Mouse (Mus musculus) right cerebral cortex, postnatal 10 days (tissue): ENCODE results near the gene Aqp3.

ENCODE experiments used
- DNase-seq, 2 experiments: peaks; one replicate each; pipeline ENCODE4 v3.0.0; 2021; ENCODE audit warnings: low spot score in 2 of 2

Aqp3 gene

DNA sequence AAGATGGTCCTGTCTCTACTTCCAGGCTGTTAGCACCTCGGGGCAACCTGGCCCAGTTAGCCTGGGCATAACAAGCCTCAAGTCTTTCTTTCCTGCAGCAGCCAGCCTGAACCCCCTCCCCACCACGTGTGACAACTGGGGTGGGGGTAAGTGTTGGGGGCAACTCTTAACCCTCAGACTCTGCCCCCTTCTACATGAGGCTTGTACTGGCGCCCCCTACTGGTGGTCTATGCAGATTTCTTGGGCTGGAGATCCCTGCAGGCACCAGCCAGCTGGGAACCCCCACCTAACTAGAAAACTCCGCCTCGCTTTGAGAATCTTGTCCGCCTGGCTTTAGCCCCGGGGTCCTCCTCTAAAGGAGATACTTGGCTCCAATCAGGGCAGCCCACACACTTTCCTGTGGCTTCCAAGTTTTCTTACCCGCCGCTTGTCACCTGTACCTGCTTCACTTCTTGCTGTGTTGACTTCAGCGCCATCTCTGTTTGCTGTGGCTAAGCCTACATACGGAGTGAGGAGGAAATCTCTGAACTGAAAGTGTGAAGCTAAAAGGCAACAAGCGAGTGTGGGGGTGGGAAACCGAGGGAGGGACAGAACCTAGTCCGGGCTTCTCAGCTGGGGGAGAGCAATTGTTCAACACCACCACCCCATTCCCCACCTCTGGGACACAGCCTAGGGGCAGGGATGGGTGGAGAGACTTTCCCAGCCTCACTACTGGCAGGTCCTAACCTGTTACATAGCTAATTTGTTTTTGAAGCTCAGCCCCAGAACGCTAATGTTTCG, 33.9 kb downstream of the Aqp3 start:
- no peak for DNase-seq

DNA sequence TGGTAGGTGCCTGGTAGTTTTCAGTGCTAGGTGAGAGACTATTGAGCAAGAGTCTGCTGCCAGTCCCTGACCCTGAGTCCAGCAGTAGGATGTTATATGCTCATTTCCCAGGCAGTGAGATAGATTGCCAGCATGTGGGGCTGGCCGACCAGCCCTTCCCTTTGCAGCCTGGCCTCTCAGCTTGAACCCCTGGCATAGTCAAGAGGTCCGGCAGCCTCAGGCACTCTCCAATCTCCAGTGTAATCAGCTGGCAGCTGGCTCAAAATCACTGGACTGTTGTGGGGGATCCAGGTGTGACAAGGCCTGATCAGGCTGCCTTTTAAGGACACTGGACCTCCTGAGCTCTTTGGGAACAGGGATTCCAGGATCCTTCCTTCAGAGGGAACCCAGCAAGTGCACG, 34.6 kb downstream of the Aqp3 start:
- no peak for DNase-seq

DNA sequence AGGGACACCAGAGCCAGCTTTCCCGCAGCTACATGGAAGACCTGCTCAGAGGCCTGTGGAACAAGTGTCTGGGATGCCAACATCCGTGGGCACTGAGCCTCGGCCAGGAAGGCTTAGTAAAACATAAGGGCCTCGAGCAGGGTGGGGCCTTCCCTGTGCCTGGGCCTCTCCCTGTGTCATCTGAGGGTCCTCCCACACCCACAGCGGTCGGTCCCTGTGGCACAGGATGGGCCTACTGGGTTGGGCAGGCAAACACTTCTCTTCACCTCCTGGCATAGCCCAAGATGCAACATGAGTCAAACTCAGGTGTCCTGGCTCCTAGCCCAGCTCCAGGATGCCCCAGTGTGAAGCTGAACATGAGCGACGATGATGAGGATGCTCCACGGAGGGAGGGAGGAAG, 40.6 kb downstream of the Aqp3 start:
- no peak for DNase-seq

DNA sequence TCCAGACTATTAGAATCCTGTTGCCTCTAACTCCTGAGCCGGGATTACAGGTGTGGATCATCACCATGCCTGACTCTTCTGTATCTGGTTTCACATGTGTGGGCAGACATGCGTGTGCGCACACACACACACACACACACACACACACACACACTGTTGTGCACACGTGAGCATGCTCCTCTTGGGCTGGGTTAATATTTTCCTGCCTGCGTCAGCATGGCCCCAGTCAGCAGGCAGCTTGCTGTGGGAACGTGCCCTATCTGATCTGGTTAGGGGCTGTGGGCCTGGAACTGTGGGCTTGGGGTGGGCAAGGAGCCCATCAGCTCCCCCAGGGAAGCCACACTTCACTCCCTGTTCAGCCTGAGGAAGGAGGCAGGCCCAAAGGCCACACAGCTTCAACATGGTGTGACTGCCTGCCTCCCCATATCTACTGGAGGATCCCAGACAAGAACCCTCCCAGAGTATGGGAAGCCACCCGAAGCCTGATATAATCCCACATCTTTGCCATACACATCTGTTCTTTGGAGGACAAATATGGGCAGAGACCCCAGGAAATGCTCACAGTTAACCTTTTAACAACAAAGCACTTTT, 41.1 kb downstream of the Aqp3 start:
- DNase-seq = no peak

DNA sequence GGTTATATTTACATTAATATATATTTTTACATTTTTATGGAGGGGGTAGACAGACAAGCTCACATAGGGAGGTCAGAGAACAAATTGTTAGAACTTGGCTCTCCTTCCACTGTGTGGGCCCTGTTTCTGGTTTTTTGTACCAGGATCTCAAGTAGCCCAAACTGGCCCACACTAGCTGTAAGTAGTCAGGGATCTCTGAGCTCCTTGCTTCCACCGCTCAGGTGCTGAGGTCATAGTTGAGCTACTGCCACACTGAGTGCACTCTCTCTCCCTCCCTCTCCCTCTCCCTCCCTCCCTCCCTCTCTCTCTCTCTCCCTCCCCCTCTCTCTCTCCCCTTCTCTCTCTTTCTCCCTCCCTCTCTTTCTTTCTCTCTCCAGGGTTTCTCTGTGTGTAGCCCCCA, 41.7 kb downstream of the Aqp3 start:
- DNase-seq = no peak

DNA sequence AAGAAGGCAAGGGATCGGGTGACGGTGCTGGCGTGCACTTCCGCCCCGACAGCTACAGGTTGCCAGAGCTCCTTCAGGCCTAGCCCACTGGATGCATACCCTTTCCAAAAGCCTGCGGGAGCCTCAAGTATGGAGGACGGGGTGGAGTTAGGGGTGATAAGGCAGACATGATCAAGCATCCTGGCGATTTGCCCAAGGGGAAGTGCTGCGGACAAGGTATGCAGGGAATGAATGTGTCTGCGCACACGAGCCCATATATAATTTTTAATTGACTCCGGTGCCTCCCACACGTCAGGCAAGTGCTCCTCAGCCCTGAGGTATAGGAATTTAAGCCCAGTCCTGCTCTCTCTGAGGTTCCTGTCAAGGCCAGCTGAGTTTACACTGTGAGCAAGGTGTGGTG, 42.9 kb downstream of the Aqp3 start:
- no peak for DNase-seq

DNA sequence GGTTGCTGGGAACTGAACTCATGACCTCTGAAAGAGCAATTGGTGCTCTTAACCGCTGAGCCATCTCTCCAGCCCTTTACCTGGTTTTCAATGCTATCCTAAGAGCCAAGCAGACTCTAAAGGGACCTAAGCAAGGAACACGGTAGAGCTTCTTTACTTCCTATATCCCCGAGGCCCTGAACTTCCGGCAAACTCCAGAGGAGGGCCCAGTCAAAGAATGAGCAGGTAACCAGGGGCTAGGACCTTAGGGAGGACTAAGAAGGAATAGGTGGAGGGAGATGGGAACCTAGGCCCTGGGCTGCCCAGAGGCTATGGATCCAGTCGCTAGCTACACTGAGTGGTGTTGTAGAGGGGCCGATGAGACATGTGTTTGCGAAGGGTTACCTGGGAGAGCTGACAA, 46.2 kb downstream of the Aqp3 start:
- DNase-seq = no peak

DNA sequence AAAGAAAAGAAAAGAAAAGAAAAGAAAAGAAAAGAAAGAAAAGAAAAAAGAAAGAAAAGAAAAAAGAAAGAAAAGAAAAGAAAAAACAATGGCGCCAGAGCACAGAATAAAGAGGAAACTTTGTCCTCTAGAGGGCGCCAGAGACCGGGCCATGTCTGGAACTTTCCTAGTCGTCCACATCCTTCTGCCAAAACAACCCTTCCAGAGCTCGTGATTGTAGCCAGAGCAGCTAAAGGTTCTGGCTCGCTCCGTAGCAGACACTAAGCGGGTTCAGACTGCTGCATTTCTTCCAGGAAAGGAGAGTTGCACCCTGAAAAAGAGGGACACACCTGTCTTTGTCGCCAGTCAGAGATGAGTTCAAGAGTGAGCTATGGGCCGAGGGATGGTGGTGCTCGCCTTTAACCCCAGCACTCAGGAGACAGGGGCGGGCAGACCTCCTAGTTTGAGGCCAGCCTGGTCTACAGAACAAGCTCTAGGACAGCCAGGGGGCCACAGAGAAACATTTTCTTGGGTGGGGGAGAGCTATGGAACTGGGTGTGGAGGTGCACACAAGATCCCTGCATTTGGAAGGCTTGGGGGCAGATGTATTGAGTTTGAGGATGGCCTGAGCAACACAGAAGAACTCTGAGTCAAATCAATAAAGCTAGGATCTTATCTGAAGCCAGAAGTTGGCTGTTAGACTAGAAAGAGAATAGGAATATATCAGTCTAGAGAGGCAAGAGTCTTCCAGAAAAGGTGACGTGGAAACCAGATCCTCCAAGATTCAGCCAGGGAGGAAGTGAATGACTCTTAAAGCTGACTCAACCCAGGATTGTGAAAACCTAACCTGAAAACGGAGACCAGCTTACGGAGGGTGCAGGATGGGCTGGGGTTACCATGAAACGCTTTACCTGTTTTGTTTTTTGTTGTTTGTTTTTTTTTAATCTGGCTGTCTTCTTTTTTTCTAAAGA, 47.0 kb downstream of the Aqp3 start:
- DNase-seq = peak; percentile 87 to 93

DNA sequence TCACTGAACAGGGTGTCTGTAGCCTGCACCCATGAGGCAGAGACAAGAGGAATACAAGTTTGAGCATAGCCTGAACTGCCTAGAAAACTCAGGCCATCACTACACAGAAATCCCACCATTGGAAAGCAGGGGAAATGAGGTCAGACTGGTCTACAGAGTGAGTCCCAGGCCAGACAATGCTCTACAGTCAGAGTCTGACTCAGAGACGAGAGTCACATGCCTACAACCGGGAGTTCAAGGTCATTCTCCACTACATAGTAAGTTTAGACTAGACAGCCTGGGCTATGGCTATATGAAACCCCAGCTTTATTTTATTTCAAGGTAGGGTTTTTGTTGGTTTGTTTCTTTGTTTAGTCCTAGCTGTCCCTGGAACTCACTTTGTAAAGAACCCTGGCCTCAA, 49.1 kb downstream of the Aqp3 start:
- no peak for DNase-seq

DNA sequence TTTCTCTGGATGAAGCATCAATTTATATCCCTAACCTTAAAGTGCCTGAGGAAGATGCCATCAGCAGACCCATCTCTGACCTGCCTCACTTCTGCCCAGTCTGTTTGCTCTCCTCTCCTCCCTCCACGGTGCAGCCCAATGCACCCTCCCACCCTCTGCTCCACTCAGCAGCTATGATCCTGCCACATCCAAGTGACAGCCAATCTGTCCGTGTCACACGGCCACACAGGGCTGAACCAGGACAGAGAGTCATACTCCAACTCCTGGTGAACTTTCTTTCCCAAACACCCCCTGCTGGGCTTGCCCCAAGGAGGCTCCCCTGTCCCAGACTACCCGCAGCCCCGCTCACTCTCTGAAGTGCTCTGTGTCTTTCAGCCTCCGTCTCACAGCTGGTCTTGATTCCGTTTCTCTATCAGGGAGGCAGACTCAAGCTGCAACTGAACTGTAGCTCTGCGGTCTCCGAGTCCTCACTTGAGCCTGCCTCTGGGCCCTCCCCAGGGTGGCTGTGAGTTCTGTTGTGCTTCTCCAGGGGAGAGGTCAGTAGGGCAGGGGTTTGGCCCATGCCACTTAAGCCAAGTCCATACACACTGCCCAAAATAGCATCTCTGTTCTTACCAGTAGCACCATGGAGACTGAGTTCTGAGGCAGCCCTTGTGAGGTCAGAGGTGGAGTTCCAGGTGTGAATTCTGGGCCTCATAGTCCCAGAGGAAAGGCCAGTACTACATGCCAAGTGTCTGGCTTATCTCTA, 50.3 kb downstream of the Aqp3 start, which contains the start of gene Aqp7:
Gene Aqp7 (minus strand): TSS at position 616 of the 748 bp plus-strand sequence.
- no peak for DNase-seq

DNA sequence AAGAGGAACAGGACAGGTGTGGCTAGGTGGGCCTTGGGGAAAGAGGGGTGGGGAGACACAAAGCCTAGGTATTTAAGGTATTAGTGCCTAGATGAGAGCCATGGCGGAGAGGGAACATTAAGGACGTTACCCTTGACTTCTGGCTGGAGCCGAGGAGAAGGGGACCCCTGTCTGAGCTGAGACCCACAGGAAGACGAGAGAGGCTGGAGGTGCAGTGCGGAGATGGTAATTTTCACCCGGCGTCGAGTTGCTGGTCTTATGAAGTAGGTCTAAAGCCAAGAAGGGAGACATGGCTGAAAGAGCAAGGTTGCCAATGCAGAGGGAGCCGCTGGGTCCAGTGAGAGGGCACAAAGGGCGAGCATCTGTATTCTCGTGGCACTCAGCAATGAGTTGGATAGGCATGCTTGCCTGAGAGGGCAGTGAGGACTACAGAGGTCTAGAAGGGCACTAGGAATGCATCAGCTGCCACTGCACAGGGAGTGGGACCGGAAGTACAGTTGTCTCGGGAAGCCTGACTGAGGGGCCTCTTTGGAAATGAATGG, 51.7 kb downstream of the Aqp3 start:
- no peak for DNase-seq

DNA sequence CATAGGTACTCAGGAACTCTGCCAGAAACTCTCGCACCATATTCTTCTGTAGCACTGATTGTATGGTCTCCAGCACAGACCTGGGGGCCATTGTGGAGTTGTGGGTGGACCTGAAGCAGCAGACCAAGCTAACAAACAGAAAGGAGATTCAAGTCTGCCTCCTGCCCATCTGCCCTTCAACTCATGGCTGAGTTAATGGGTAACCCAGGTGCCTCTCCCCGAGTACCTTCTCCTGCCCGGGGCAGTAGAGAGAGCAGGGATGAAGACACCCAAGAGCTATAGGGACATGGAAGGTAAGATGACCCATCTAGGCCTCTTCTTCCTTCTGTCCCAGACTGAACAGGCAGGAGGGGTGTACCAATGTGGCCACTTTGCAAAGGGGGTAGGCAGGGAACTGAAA, 52.7 kb downstream of the Aqp3 start:
- no peak for DNase-seq

DNA sequence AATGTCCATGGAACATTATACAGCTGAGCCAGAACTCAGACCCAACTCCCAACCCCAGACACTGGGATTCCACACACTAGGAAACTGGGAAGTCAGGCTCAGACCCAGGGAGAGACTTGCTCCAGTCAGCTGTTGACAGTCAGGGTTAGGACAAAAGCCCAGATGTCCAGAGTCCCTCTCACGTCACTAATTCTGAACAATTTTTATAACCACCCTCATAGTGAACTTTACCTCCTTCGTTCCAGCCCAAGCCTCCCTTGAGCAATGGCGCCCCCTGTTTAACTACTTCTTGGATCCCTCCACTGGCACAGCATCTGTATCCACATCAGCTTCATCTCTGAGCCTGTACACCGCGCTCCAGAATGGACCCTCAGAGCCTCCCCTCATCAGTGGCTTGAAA, 54.0 kb downstream of the Aqp3 start:
- DNase-seq = no peak

DNA sequence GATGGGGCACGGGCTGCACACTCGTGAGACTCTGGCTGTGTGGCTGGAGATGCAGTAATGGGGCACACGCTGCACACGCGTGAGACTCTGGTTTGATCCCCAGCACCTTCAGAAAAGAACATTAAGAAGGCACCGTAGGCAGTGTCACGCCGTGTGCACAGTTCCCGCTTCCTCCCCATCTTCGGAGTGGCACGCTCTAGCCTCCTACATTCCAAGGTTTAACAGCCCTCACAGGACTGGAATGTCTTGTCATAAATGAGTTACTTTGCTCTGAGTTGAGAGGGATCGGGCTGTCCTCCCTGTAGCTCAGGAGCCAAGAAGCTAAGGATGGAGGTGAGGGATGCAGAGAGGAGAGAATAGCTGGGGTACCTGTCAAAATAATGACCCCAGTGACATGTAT, 55.1 kb downstream of the Aqp3 start:
- no peak for DNase-seq
